Comparison of ENCODE assay signal across 10 mouse cellular contexts in genomic region chr1:92099502-92099901, GRCm38 (mm10).
A peak's percentile ranks its signal among the peaks of the same experiment; 100 is the strongest.
DNase-seq lines count a peak whose midpoint lies in the region; ATAC-seq and TF ChIP-seq lines count a peak whose summit lies in the region.
"Had no signal": no experiment of that assay in that cellular context is flagged by ENCODE, and none has a peak within 500 bp of the region (broad histone marks: within the 10 kb centered on the region; RNA-seq: fewer than 3 reads in every experiment).

No protein-coding gene starts in this region.

- intact Hi-C loops in gastrocnemius, adult 2 months (cut with DNase I), result no loop called here

- no peak overlapping the region for H3K9ac ChIP-seq in liver, embryonic 11.5 days (ENCODE audit: low read depth, low read length)
- H3K9ac ChIP-seq: heart, embryonic 13.5 days; liver, embryonic 14.5 days had no signal

- no peaks in the 10 kb centered on the region for H3K9me3 ChIP-seq in liver, embryonic 11.5 days (ENCODE audit: control insufficient read depth, low read length)
- H3K9me3 ChIP-seq: heart, embryonic 13.5 days had no signal

- H3K27me3 ChIP-seq in liver, embryonic 11.5 days (replicated peaks; ENCODE audit: control insufficient read depth, insufficient read depth, low read length), result no peaks in the 10 kb centered on the region
- H3K27me3 ChIP-seq: heart, embryonic 13.5 days had no signal

- ATAC-seq in liver, embryonic 11.5 days (replicated peaks; ENCODE audit: low FRiP score), result no peak; the same call in 1 of the 2 replicates

- H3K27ac ChIP-seq in liver, embryonic 11.5 days (ENCODE audit: low read depth, low read length), result no peak overlapping the region
- H3K27ac ChIP-seq in gastrocnemius, adult 2 months, result peak overlapping the region; percentile 96
- H3K27ac ChIP-seq: liver, embryonic 14.5 days had no signal

- H3K36me3 ChIP-seq in liver, embryonic 11.5 days (ENCODE audit: control insufficient read depth, insufficient read depth, low read length), result no peaks in the 10 kb centered on the region
- H3K36me3 ChIP-seq: heart, embryonic 13.5 days had no signal

- DNase-seq in adrenal gland, adult (ENCODE audit: inconsistent age in 2 of 2, low spot score in 1 of 2), result peak; percentile 56 to 90
- no peak for DNase-seq in adrenal gland, postnatal 4 days (ENCODE audit: low spot score in 2 of 2)
- peak; percentile 6 for DNase-seq in liver
- DNase-seq in liver, embryonic 11.5 days (ENCODE audit: low spot score), result no peak
- peak; percentile 93 for DNase-seq in gastrocnemius, adult 2 months
- peak; percentile 24 to 69 for DNase-seq in lung, postnatal 4 days
- no peak for DNase-seq in cerebellum, adult 11 months
- no peak for DNase-seq in frontal cortex, postnatal 10 days (ENCODE audit: low spot score in 2 of 2)

- TF ChIP-seq CTCF in gastrocnemius, adult 2 months (IDR thresholded peaks at IDR 0.05), result no peak

- 47% methylated on average over 4 of the region's 4 CpGs for WGBS in liver, embryonic 11.5 days

- no peak overlapping the region for H3K4me2 ChIP-seq in liver, embryonic 11.5 days
- H3K4me2 ChIP-seq: heart, embryonic 13.5 days had no signal

- H3K4me1 ChIP-seq in liver, embryonic 11.5 days (replicated peaks; ENCODE audit: control insufficient read depth, insufficient read depth, low read length), result peaks cover 6% of the 10 kb centered on the region; the same call in 1 of the 2 replicates

- no peak overlapping the region for H3K4me3 ChIP-seq in liver, embryonic 11.5 days (ENCODE audit: low read depth, low read length)
- peak overlapping the region; percentile 37 for H3K4me3 ChIP-seq in gastrocnemius, adult 2 months
- H3K4me3 ChIP-seq: heart, embryonic 13.5 days had no signal

Comparison
In these comparisons a context has a peak if more than half of its experiments do, and no peak if none do; other contexts are left out.
1. DNase-seq: peak in adrenal gland, adult (2 of 2), liver (single experiment), gastrocnemius, adult 2 months (single experiment) and lung, postnatal 4 days (2 of 2); none in adrenal gland, postnatal 4 days (0 of 2), liver, embryonic 11.5 days (single experiment), cerebellum, adult 11 months (single experiment) and frontal cortex, postnatal 10 days (0 of 2).